Mouse (Mus musculus): ENCODE results near the gene Itga1.

GRCm38 (mm10) chr13:115077346-115078134 lies 24.2 kb downstream of the Itga1 start:
- no peak for TF ChIP-seq GATA1 (IDR thresholded peaks at IDR 0.05; ENCODE audit: low read length)
- TF ChIP-seq TAL1 (IDR thresholded peaks at IDR 0.05; ENCODE audit: low read length), result no peak

Measured in erythroblast, embryonic 14.5 days (primary cell).